Mouse (Mus musculus): ENCODE results near the gene Rap1b.

- TF ChIP-seq FLI1 (IDR thresholded peaks at IDR 0.05; ENCODE audit: low read length) (no peak), GATA1 (IDR thresholded peaks at IDR 0.05; ENCODE audit: borderline replicate concordance, low read length) (no peak)
Measured at GRCm38 (mm10) chr10:117772364-117773105, 73.3 kb downstream of the Rap1b start.

Measured in megakaryocyte, embryonic 14.5 days (primary cell).